Mouse (Mus musculus) left cerebral cortex, adult 9 months (tissue): ENCODE measurements around the gene Hdac6.

Source experiments
- DNase-seq, 2 experiments: peaks; one replicate each; pipeline ENCODE4 v3.0.0; 2022; ENCODE audit warnings: low spot score in 2 of 2

Gene Hdac6

GRCm38 (mm10) chrX:7947108-7947899, at the start of gene Hdac6:
Gene Hdac6 (minus strand): TSS chrX:7947889.
- no peak for DNase-seq

DNA sequence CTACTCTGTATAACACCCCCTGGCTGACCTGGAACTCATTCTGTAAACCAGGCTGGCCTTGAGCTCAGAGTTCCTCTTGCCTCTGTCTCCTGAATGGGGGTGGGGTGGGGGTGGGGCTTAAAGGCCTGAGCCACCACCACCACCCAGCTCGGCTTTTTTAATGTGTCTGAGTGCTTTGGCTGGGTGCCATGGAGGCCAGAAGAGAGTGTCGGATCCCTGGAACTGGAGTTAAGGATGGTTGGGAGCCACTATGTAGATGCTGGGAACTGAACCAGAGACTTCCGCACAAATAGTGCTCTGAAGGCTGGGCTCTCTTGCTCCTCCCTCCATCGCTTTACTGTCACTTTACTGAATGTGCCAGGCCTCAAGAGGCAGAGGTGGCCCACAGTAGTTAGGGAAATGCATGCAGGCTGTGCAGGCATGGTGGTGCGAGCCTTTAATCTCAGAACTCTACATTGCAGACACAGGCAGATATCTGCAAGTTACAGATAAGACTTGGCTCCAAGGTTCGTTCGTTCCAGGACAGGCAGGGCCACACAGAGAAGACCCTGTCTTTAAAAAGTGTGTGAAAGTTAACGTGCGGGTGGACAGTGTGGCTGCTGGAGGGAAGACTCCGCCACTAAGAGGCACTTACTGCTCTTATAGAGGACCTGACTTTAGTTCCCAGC, 45.5 kb upstream of the Hdac6 start:
- no peak for DNase-seq

DNA sequence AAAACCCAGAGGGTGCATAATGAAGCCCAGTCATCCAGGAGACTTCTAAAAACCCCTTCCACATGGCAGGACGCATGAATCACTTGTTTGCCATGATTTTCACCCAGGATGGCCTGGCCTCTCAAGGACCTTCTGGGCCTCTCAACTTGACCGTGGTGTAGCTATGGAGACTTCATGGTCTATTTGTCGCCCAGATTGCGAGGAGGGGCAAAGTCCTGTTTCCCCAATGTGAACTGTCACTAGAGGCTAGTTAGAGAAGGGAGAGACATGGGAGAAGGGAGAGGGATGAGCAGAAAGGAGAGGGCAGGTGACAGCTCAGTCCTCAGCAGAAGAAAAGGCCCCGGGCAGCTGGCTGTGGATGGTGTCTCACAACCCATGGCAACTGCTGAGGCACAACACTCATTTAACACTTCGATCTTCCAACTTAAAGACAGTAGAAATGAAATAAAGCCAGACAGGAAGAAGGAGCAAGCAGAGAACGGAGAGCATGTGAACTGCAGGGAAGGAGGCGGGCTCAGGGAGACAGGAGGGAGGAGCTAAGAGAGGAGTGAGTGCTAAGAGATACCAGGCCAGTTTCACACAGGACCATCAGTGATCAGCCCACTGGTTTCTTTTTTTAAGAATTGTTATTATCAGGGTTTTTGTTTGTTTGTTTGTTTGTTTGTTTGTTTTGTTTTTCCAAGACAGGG, 44.8 kb upstream of the Hdac6 start:
- DNase-seq, result no peak

- DNase-seq, result no peak
Measured at GRCm38 (mm10) chrX:7981368-7981767, 33.7 kb upstream of the Hdac6 start.

DNA sequence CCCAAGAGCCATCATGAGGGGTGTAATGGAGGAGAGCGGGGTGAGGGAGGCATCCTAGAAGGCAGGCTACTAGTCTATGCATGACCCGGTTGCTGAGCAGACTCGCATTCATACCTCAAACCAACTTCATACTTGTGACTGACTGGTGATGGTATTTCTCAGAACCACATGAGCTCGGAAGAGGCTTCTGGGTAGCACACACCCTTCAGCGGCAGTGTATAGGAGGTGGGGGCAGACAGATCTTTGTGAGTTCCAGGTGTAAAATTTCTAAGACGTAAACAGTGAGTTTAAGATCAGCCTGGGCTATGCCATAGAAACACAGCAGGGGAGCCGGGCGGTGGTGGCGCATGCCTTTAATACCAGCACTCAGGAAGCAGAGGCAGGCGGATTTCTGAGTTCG, 30.2 kb upstream of the Hdac6 start, which contains the start of gene Gata1:
TSS of gene Gata1 (minus strand) at position 180 of the 400 bp plus-strand sequence.
- no peak for DNase-seq

DNA sequence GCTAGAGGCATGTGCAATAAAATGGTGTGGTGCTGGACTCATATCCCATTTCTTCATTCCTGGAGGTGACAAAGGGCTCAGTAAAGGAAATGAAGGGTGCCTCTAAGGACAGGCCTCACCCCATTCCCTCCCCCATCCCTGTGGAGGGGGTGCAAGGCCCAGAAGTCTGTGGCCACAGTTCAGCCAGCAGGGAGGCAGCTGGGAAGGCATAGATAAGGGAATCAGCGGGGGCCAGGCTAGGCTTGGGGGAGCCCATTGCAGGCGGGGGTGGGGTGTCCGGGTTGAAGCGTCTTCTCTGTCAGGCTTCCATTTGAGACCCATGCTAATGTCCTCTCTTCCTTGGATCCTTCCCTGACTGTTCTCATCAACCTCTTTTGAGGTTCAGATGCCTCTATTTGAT, 23.6 kb upstream of the Hdac6 start:
- DNase-seq, result no peak

DNA sequence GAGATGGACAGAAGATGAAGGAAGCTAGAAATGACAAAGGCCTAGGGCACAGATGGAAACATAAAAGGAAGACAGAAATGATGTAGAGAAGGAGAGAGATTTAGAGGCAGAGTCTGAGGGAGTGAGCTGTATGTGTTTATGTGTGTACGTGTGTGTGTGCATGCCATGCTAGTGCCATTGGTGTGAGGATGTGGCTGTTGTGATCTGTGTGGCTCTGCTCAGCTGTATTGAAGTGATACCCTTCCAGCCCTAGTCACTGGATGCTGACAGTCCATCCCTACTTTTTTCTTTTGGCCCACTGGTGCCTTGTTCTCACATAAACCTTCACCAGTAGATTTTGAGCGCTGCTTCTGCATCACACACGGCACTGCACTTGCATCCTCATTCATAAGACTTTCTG, 21.2 kb upstream of the Hdac6 start:
- no peak for DNase-seq

DNA sequence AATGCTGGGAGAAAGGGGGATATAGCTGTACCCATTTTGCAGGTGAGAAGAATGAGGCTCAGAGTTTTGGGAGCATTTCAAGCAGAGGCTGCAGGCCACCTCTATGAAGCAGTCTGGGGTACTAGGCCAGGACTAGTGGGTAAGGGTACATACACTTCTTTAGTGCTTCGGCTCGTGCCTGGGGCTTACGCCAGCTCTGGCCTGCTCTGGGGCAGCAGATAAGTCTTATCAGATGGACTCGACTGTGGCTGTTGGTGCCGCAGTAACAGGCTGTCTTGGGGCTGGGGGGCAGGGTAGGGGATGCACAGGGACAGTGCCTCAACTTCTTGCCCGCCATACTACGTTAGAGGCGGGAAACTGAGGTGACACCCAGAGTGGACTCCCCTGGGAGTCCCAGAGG, 20.5 kb upstream of the Hdac6 start:
- no peak for DNase-seq

DNA sequence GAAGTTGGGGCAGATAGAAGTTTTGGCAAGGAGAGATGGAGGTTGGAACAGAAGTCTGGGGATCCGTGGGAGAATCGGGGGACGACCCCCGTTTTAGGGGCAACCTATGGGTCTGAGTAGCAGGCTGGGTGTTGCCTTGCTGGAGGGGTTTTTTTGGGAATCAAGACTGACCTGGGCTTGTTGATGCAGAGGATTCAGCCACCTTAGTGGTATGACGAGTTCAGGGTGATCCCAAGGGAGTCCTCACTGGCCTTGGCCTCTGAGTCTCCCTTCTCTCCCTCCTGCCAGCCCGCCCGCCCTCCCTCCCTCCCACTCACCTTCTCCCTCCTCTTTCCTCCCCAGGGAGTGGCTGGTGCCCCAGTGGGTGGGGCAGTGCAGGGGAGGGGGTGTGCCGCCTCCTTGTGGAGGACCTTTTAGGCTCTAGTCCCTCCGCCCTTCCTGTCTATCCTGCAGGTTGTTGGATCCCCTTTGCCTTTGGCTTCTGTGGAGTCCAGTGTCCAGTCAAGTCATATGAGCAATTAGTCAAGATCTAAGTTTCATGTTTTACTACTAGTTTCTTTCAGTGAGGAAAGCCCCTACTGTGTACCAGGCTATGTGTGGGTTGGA, 20.0 kb upstream of the Hdac6 start:
- DNase-seq, result no peak

GRCm38 (mm10) chrX:7966161-7966560, 18.5 kb upstream of the Hdac6 start:
- DNase-seq, result no peak

DNA sequence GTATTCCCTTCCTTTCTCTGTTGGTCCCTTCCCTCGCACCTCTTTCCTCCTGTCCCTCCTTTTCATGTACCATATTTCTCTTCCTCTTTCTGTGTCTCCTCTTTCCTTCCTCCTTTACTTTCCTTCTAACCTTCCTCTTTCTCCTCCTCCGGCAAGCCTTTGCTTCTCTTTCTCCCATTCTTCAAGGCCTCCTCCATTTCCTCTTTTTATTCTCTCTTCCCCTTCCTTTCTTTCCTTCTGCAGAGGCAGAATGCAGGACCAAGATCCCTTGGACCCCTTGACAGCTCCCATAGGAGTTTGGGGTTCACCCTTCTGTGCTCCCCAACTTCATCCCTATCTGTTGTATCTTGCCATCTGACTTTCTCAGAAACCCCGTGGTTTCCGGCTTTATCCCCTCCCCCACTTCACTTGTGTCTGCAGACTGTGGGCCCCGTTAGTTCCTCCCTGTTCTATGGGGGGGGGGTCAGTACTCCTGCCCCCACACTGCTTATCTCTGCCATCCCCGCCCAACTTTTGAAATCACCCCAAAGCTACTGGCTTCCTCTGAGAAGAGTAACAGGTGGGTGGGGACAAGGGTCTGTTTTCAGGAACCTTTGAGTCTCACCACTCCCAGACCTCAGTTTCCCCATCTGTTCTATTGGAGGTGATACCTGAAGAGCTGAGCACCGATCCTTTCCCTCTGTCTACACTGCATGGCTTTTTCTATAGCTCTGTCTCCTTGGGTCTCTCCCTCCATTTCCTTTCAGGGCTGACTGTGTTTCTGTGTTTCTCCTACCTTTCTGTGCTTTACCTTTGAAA, 16.3 kb upstream of the Hdac6 start:
- DNase-seq, result no peak

GRCm38 (mm10) chrX:7958868-7959267, 11.2 kb upstream of the Hdac6 start:
- no peak for DNase-seq

GRCm38 (mm10) chrX:7950091-7950490, 2.4 kb upstream of the Hdac6 start:
- no peak for DNase-seq

GRCm38 (mm10) chrX:7947900-7948492, 307 bp upstream of the Hdac6 start:
- peak; percentile 94 to 96 for DNase-seq

GRCm38 (mm10) chrX:7945618-7946017, 2.1 kb downstream of the Hdac6 start:
- DNase-seq, result no peak

DNA sequence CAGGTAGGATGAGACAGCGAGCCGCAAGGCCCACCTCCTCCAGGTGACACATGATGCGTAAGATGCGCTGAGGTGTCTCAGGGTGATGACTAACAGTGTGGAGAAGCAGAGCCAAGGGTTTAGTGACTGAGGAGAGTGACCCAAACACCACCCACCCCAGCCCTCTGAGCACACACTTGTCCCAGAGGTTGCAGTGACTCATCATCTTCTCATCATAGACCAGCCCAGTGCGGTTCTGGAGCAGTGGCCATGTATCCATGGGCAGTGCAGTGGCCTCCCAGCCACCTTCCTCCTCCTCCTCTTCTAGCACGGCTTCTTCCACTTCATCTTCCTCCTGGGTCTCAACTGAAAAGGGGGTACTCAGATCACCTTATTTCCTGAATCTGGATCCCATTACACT, 10.0 kb downstream of the Hdac6 start:
- DNase-seq, result no peak

- DNase-seq, result no peak
Measured at GRCm38 (mm10) chrX:7936874-7937273, 10.8 kb downstream of the Hdac6 start.

- DNase-seq, result no peak
Measured at GRCm38 (mm10) chrX:7928270-7928790, 19.4 kb downstream of the Hdac6 start, which contains the start of gene Eras. Gene Eras (minus strand): TSS chrX:7928607.

- no peak for DNase-seq
Measured at GRCm38 (mm10) chrX:7927116-7927515, 20.6 kb downstream of the Hdac6 start.

DNA sequence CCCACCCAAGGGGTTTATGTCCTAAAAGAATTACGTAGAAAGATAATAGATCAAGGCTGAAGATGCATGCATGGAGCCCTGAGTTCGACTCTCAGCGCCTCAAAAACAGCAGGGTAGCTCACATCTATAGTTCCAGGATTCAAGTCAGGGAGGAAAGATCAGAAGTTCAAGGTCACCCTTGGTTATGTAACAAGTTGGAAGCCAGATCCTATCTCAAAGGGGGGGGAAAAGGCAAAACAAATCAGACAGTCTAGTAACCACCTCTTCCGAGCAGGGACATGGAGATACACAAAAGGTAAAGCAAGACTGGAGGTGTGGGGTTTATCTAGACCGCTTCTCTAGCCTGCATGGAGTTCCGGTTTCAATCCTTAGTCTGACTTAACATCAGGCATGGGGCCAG, 21.4 kb downstream of the Hdac6 start:
- no peak for DNase-seq

- no peak for DNase-seq
Measured at GRCm38 (mm10) chrX:7922032-7922431, 25.7 kb downstream of the Hdac6 start.
